In genomic region chr17:46546591-46546990, GRCm38 (mm10) we compare ENCODE assay signal across 9 mouse cellular contexts. TPM values are rescaled to one million over a fixed set of nuclear protein-coding genes. Genes with fewer than 3 reads are reported as not detected.
A peak's percentile ranks its signal among the peaks of the same experiment; 100 is the strongest.
DNase-seq lines count a peak whose midpoint lies in the region; ATAC-seq and TF ChIP-seq lines count a peak whose summit lies in the region.
"Had no signal": no experiment of that assay in that cellular context is flagged by ENCODE, and none has a peak within 500 bp of the region (broad histone marks: within the 10 kb centered on the region; RNA-seq: fewer than 3 reads in every experiment).

No protein-coding gene starts in this region.

- TF ChIP-seq EP300 in ES-Bruce4 (IDR thresholded peaks at IDR 0.05; ENCODE audit: insufficient read depth, low read depth, low read length), result no peak

- intact Hi-C loops in left cerebral cortex, postnatal 4 days (cut with DNase I), result no loop called here

- no peak for DNase-seq in heart, adult 9 months (ENCODE audit: low spot score in 2 of 2)
- DNase-seq in urinary bladder, postnatal 14 days (ENCODE audit: low spot score), result no peak
- DNase-seq in left cerebral cortex, postnatal 4 days, result no peak
- DNase-seq in layer of hippocampus, adult 18-20 months (ENCODE audit: low spot score in 2 of 2), result no peak

- H3K9ac ChIP-seq in heart, embryonic 13.5 days, result peak overlapping the region; percentile 92
- peak overlapping the region; percentile 54; the same call in 1 of the 2 replicates for H3K9ac ChIP-seq in ES-Bruce4 (ENCODE audit: low read depth, poor library complexity, severe bottlenecking)
- peak overlapping the region; percentile 86 for H3K9ac ChIP-seq in forebrain, embryonic 15.5 days (replicated peaks)
- H3K9ac ChIP-seq in liver, embryonic 15.5 days, result no peak overlapping the region

- H3K27ac ChIP-seq in heart, embryonic 13.5 days (replicated peaks), result peak overlapping the region; percentile 62
- H3K27ac ChIP-seq in ES-Bruce4 (ENCODE audit: insufficient read depth, low read length), result no peak overlapping the region
- no peak overlapping the region for H3K27ac ChIP-seq in forebrain, embryonic 15.5 days (replicated peaks)
- H3K27ac ChIP-seq in liver, embryonic 15.5 days (replicated peaks), result no peak overlapping the region

- peaks cover 40% of the 10 kb centered on the region for H3K4me1 ChIP-seq in heart, embryonic 13.5 days
- H3K4me1 ChIP-seq in ES-Bruce4 (ENCODE audit: control insufficient read depth, insufficient read depth, low read length), result peaks cover 6% of the 10 kb centered on the region
- peaks cover 23% of the 10 kb centered on the region for H3K4me1 ChIP-seq in forebrain, embryonic 15.5 days
- peaks cover 16% of the 10 kb centered on the region for H3K4me1 ChIP-seq in liver, embryonic 15.5 days (replicated peaks)

- H3K36me3 ChIP-seq in heart, embryonic 13.5 days, result peaks cover 47% of the 10 kb centered on the region
- H3K36me3 ChIP-seq in ES-Bruce4 (ENCODE audit: control insufficient read depth, insufficient read depth, low read length, poor library complexity, severe bottlenecking), result 0 out of 2 replicates have a peak, but pooled peaks cover 4% of the 10 kb centered on the region
- H3K36me3 ChIP-seq in forebrain, embryonic 15.5 days, result peaks cover 32% of the 10 kb centered on the region
- H3K36me3 ChIP-seq in liver, embryonic 15.5 days (replicated peaks), result peaks cover 31% of the 10 kb centered on the region

- peak overlapping the region; percentile 88 for H3K4me2 ChIP-seq in heart, embryonic 13.5 days
- peak overlapping the region; percentile 92 for H3K4me2 ChIP-seq in forebrain, embryonic 15.5 days (replicated peaks)
- peak overlapping the region; percentile 71 for H3K4me2 ChIP-seq in liver, embryonic 15.5 days

- H3K27me3 ChIP-seq in heart, embryonic 13.5 days (replicated peaks), result 0 out of 2 replicates have a peak, but pooled peaks cover 6% of the 10 kb centered on the region
- no peaks in the 10 kb centered on the region for H3K27me3 ChIP-seq in ES-Bruce4 (ENCODE audit: control insufficient read depth, insufficient read depth, low read length, poor library complexity, severe bottlenecking)
- H3K27me3 ChIP-seq in forebrain, embryonic 15.5 days, result no peaks in the 10 kb centered on the region; the same call in 1 of the 2 replicates
- peaks cover 40% of the 10 kb centered on the region for H3K27me3 ChIP-seq in liver, embryonic 15.5 days
- H3K27me3 ChIP-seq: CH12.LX had no signal

- ATAC-seq in heart, embryonic 13.5 days (ENCODE audit: extremely low read depth, insufficient number of reproducible peaks, low FRiP score, low TSS enrichment), result no peak
- ATAC-seq in forebrain, embryonic 15.5 days (replicated peaks), result no peak; the same call in 1 of the 2 replicates
- ATAC-seq in liver, embryonic 15.5 days (ENCODE audit: insufficient read depth), result no peak

- no peak for TF ChIP-seq CTCF in ES-Bruce4 (IDR thresholded peaks at IDR 0.05; ENCODE audit: low read depth, low read length)

- peak overlapping the region; percentile 75 for H3K4me3 ChIP-seq in heart, embryonic 13.5 days
- H3K4me3 ChIP-seq in ES-Bruce4 (ENCODE audit: low read depth, low read length), result peak overlapping the region; percentile 53
- H3K4me3 ChIP-seq in forebrain, embryonic 15.5 days, result peak overlapping the region; percentile 81
- peak overlapping the region; percentile 50 for H3K4me3 ChIP-seq in liver, embryonic 15.5 days (replicated peaks)

- H3K9me3 ChIP-seq in heart, embryonic 13.5 days, result no peaks in the 10 kb centered on the region
- no peaks in the 10 kb centered on the region for H3K9me3 ChIP-seq in ES-Bruce4 (replicated peaks; ENCODE audit: control insufficient read depth, insufficient read depth, low read length, poor library complexity, severe bottlenecking)
- no peaks in the 10 kb centered on the region for H3K9me3 ChIP-seq in forebrain, embryonic 15.5 days
- no peaks in the 10 kb centered on the region for H3K9me3 ChIP-seq in liver, embryonic 15.5 days (replicated peaks)

- TF ChIP-seq POLR2A in ES-Bruce4 (IDR thresholded peaks at IDR 0.05; ENCODE audit: insufficient read depth, low read length), result no peak

- WGBS in heart, embryonic 13.5 days, result 13% methylated on average over 7 of the region's 7 CpGs
- WGBS in forebrain, embryonic 15.5 days, result 11% methylated on average over 7 of the region's 7 CpGs
- 28% methylated on average over 7 of the region's 7 CpGs for WGBS in liver, embryonic 15.5 days (ENCODE audit: insufficient replicate concordance)

RNA-seq across cellular contexts. Expression of gene Cul9, which starts 0.4 kb away (rescaled TPM):
- 4.5 and 5.0 TPM in 2 replicates for polyA plus RNA-seq in heart, embryonic 13.5 days (2015; fragmentation: Nextera tagmentation; extraction: Ambion mirVana)
- 4.4 and 6.2 TPM in 2 replicates for polyA plus RNA-seq in ES-Bruce4 (2011; ENCODE audit: insufficient read depth, insufficient read length, low read depth, missing spikeins)
- polyA plus RNA-seq in forebrain, embryonic 15.5 days (2015; fragmentation: Nextera tagmentation; extraction: Ambion mirVana), result 16.8 and 17.4 TPM in 2 replicates
- polyA plus RNA-seq in liver, embryonic 15.5 days (2015; fragmentation: Nextera tagmentation; extraction: Ambion mirVana), result 0.50 and 0.51 TPM in 2 replicates
- total RNA-seq in left cerebral cortex, postnatal 4 days (2021), result 10 to 100 TPM; 48.0 to 49.9 TPM
- total RNA-seq in layer of hippocampus, adult 18-20 months (2021), result 10 to 100 TPM; 61.8 to 66.4 TPM

RNA-seq across cellular contexts. Expression of gene Srf, which starts 9.4 kb away (rescaled TPM):
- 11.6 and 13.1 TPM in 2 replicates for polyA plus RNA-seq in heart, embryonic 13.5 days (2015; fragmentation: Nextera tagmentation; extraction: Ambion mirVana)
- 40.5 and 42.0 TPM in 2 replicates for polyA plus RNA-seq in ES-Bruce4 (2011; ENCODE audit: insufficient read depth, insufficient read length, low read depth, missing spikeins)
- 3.3 and 5.4 TPM in 2 replicates for polyA plus RNA-seq in forebrain, embryonic 15.5 days (2015; fragmentation: Nextera tagmentation; extraction: Ambion mirVana)
- polyA plus RNA-seq in liver, embryonic 15.5 days (2015; fragmentation: Nextera tagmentation; extraction: Ambion mirVana), result 2.2 and 3.1 TPM in 2 replicates
- 10 to 100 TPM; 55.2 to 58.1 TPM for total RNA-seq in left cerebral cortex, postnatal 4 days (2021)
- total RNA-seq in layer of hippocampus, adult 18-20 months (2021), result 10 to 100 TPM; 80.8 to 89.0 TPM

RNA-seq across cellular contexts. Expression of gene Dnph1, which starts 50.1 kb away (rescaled TPM):
- polyA plus RNA-seq in heart, embryonic 13.5 days (2015; fragmentation: Nextera tagmentation; extraction: Ambion mirVana), result 24.7 and 32.5 TPM in 2 replicates
- polyA plus RNA-seq in ES-Bruce4 (2011; ENCODE audit: insufficient read depth, insufficient read length, low read depth, missing spikeins), result 21.8 and 24.1 TPM in 2 replicates
- polyA plus RNA-seq in forebrain, embryonic 15.5 days (2015; fragmentation: Nextera tagmentation; extraction: Ambion mirVana), result 32.1 and 33.3 TPM in 2 replicates
- 17.5 and 17.7 TPM in 2 replicates for polyA plus RNA-seq in liver, embryonic 15.5 days (2015; fragmentation: Nextera tagmentation; extraction: Ambion mirVana)
- 1 to 10 TPM; 6.0 to 7.1 TPM for total RNA-seq in left cerebral cortex, postnatal 4 days (2021)
- 1 to 10 TPM; 5.1 to 5.9 TPM for total RNA-seq in layer of hippocampus, adult 18-20 months (2021)

RNA-seq across cellular contexts. Expression of gene Ttbk1, which starts 59.1 kb away (rescaled TPM):
- polyA plus RNA-seq in heart, embryonic 13.5 days (2015; fragmentation: Nextera tagmentation; extraction: Ambion mirVana), result 0.10 and 0.12 TPM in 2 replicates
- 0.90 and 1.3 TPM in 2 replicates for polyA plus RNA-seq in ES-Bruce4 (2011; ENCODE audit: insufficient read depth, insufficient read length, low read depth, missing spikeins)
- 6.5 and 7.5 TPM in 2 replicates for polyA plus RNA-seq in forebrain, embryonic 15.5 days (2015; fragmentation: Nextera tagmentation; extraction: Ambion mirVana)
- polyA plus RNA-seq in liver, embryonic 15.5 days (2015; fragmentation: Nextera tagmentation; extraction: Ambion mirVana), result 0.01 TPM in 2 replicates
- total RNA-seq in left cerebral cortex, postnatal 4 days (2021), result 10 to 100 TPM; 86.7 to 88.6 TPM
- total RNA-seq in layer of hippocampus, adult 18-20 months (2021), result 100 to 1,000 TPM; 117 to 120 TPM
